Mouse (Mus musculus): ENCODE data around the gene Trim30a.
"Not testable (repeated sequence)": the region's sequence is repeated elsewhere in the genome, so short reads cannot be mapped to it uniquely, and the experiment has no call there.

Gene Trim30a

GRCm38 (mm10) chr7:104465065-104465744 lies at the start of gene Trim30a:
TSS of gene Trim30a (minus strand) at chr7:104465193.
- Histone ChIP-seq H3K36me3 (ENCODE audit: control insufficient read depth, insufficient read depth, low read length, poor library complexity, severe bottlenecking) (no peaks in the 10 kb centered on the region), H3K27me3 (ENCODE audit: control insufficient read depth, insufficient read depth, low read length, poor library complexity, severe bottlenecking) (no peaks in the 10 kb centered on the region)
- DNase-seq (ENCODE audit: low read depth, low spot score) = peak; percentile 71

GRCm38 (mm10) chr7:104507421-104508065 lies 42.5 kb upstream of the Trim30a start, which contains the start of gene Trim30d:
TSS of gene Trim30d (minus strand) at chr7:104507849.
- H3K27me3 ChIP-seq (ENCODE audit: control insufficient read depth, insufficient read depth, low read length, poor library complexity, severe bottlenecking); H3K36me3 ChIP-seq (ENCODE audit: control insufficient read depth, insufficient read depth, low read length, poor library complexity, severe bottlenecking): not testable (repeated sequence)
- DNase-seq (ENCODE audit: low read depth, low spot score) = peak; percentile 64

DNA sequence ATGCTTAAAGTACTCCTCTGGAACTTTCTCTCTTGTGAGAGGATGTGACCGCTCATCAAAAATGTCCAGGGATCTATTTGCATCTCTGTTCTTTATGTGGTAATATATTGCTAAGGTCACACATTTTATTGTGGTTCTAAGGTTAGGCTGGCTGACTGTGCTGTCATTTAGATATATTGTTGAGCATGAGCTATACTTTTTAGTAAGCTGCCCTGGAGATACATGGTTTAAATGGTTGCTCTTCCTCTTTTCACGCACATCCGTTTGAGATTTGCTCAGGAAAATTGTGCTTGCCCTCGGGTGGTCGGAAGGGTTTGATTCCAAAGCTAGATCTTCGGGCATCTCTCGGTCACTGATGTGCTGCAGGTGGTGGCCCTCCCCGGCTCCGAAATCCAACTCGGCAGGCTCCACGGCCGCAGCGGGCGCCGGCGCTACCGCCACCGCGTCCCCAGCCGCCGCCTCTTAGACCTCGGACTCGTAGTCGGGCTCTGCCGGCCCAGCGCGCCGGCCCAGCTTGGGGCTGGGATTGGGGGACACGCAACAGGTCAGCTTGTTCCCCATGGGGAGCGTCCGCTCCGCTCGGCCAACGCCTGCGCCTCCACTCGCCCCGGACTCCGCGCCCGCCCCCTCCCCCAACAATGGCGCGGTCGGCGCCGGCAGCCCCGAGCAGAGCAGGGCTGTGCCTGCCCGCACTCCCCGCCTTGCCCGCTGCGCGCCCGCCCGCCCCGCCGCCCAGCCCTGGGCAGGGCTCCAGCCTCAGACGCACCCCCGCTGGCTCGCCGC lies 36.8 kb upstream of the Trim30a start:
- Histone ChIP-seq H3K36me3 (ENCODE audit: control insufficient read depth, insufficient read depth, low read length, poor library complexity, severe bottlenecking) (no peaks in the 10 kb centered on the region), H3K27me3 (ENCODE audit: control insufficient read depth, insufficient read depth, low read length, poor library complexity, severe bottlenecking) (no peaks in the 10 kb centered on the region)
- peak; percentile 29 for DNase-seq (ENCODE audit: low read depth, low spot score)

DNA sequence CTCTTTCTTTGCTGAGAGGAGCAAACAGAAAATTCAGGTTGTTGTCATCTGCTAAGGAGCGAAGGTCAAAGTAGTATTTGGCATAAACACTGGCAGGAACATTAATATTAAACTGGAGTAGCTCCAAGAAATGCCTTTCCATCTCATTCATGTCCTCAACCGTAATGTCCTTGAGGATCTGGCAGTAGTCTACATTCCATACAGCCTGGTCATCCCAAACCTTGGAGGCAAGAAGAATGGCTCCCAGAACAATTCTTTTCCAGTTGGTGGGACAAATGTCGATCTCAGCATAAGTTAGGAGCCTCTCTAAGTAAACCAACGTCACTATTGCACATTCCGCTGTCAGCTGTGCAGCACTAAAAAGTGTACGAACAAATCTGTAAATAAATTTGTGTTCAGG lies 36.2 kb upstream of the Trim30a start:
- H3K36me3 ChIP-seq (ENCODE audit: control insufficient read depth, insufficient read depth, low read length, poor library complexity, severe bottlenecking); DNase-seq (ENCODE audit: low read depth, low spot score); H3K27me3 ChIP-seq (ENCODE audit: control insufficient read depth, insufficient read depth, low read length, poor library complexity, severe bottlenecking): not testable (repeated sequence)

- H3K27me3 ChIP-seq (ENCODE audit: control insufficient read depth, insufficient read depth, low read length, poor library complexity, severe bottlenecking); DNase-seq (ENCODE audit: low read depth, low spot score); H3K36me3 ChIP-seq (ENCODE audit: control insufficient read depth, insufficient read depth, low read length, poor library complexity, severe bottlenecking): not testable (repeated sequence)
Observed at GRCm38 (mm10) chr7:104499464-104499863, 34.5 kb upstream of the Trim30a start.

GRCm38 (mm10) chr7:104445961-104446645 lies 18.9 kb downstream of the Trim30a start:
- DNase-seq (ENCODE audit: low read depth, low spot score) = peak; percentile 87
- no peaks in the 10 kb centered on the region for H3K27me3 ChIP-seq (ENCODE audit: control insufficient read depth, insufficient read depth, low read length, poor library complexity, severe bottlenecking)
- H3K36me3 ChIP-seq (ENCODE audit: control insufficient read depth, insufficient read depth, low read length, poor library complexity, severe bottlenecking) = peaks cover 6% of the 10 kb centered on the region

DNA sequence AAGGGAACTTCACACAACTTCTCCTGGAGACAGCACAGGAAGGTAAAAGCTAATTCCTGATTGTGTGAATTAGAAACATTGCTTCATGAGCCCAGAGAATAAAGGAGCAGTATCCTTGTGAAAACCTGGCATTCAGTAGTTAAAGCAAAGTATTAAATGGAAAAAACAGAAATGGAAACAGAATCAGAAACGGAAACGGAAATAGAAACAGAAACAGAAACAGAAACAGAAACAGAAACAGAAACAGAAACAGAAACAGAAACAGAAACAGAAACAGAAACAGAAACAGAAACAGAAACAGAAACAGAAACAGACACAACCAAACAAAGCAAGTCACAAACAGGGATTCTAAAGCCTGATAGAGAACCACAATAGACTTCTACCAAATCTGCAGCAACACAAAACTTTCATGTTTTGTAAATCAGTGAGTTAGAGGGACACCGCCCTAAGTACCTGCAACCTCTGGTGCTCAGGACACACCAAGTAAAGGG lies 60.5 kb downstream of the Trim30a start:
- DNase-seq (ENCODE audit: low read depth, low spot score) = peak; percentile 44
- no peaks in the 10 kb centered on the region for H3K27me3 ChIP-seq (ENCODE audit: control insufficient read depth, insufficient read depth, low read length, poor library complexity, severe bottlenecking)
- 0 out of 2 replicates have a peak, but pooled peaks cover 4% of the 10 kb centered on the region for H3K36me3 ChIP-seq (ENCODE audit: control insufficient read depth, insufficient read depth, low read length, poor library complexity, severe bottlenecking)

- no peaks in the 10 kb centered on the region for H3K36me3 ChIP-seq (ENCODE audit: control insufficient read depth, insufficient read depth, low read length, poor library complexity, severe bottlenecking)
- DNase-seq (ENCODE audit: low read depth, low spot score) = no peak
- H3K27me3 ChIP-seq (ENCODE audit: control insufficient read depth, insufficient read depth, low read length, poor library complexity, severe bottlenecking) = no peaks in the 10 kb centered on the region
Observed at GRCm38 (mm10) chr7:104401140-104401539, 63.9 kb downstream of the Trim30a start.

GRCm38 (mm10) chr7:104400698-104401097 lies 64.3 kb downstream of the Trim30a start, which contains the start of gene Trim30c:
TSS of gene Trim30c (minus strand) at chr7:104400837.
- H3K27me3 ChIP-seq (ENCODE audit: control insufficient read depth, insufficient read depth, low read length, poor library complexity, severe bottlenecking) = no peaks in the 10 kb centered on the region
- peak; percentile 40 for DNase-seq (ENCODE audit: low read depth, low spot score)
- H3K36me3 ChIP-seq (ENCODE audit: control insufficient read depth, insufficient read depth, low read length, poor library complexity, severe bottlenecking) = no peaks in the 10 kb centered on the region

DNA sequence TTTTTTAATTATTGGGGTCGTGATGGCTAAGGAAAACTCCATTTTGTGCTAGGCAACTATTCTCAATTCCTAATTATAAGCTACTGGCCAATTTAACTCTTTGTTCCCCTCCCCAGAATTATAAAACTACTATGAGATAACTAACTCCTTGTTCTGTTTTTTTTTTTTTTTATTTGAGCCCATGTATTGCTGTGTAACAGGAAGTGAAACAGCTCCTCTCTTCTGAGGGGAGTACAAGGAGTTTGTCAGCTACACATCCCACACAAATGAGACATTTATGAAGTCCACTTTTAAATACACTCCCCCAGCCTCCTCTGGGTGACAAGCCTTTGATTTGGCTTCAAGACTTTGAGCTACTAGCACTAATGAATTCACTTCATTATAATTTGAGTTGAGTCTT lies 66.5 kb downstream of the Trim30a start:
- no peaks in the 10 kb centered on the region for H3K27me3 ChIP-seq (ENCODE audit: control insufficient read depth, insufficient read depth, low read length, poor library complexity, severe bottlenecking)
- DNase-seq (ENCODE audit: low read depth, low spot score) = peak; percentile 51
- no peaks in the 10 kb centered on the region for H3K36me3 ChIP-seq (ENCODE audit: control insufficient read depth, insufficient read depth, low read length, poor library complexity, severe bottlenecking)

GRCm38 (mm10) chr7:104369736-104370414 lies 95.1 kb downstream of the Trim30a start, which contains the start of gene Trim30b:
TSS of gene Trim30b (minus strand) at chr7:104369884.
- Histone ChIP-seq H3K36me3 (ENCODE audit: control insufficient read depth, insufficient read depth, low read length, poor library complexity, severe bottlenecking) (peaks cover 3% of the 10 kb centered on the region; the same call in 1 of the 2 replicates), H3K27me3 (ENCODE audit: control insufficient read depth, insufficient read depth, low read length, poor library complexity, severe bottlenecking) (no peaks in the 10 kb centered on the region)
- DNase-seq (ENCODE audit: low read depth, low spot score) = peak; percentile 89

DNA sequence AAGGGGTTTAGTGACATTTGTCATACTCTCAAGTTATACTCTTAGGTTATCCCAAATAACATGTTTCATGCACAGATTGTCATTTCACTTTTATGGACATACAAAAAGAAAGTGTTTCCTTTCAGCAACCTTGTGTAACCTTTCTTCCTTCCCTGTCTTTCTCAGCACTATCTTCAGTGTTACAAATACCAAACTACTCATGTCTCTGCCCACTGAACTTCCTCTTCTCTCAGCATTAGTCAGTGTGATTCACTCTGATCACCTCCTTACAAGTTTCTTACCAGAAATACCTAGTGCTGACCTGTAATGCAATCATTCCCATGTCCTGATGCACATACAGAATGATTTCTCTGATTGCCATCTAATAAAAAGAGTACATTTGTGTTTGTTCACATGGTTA lies 98.7 kb downstream of the Trim30a start:
- peaks cover 8% of the 10 kb centered on the region; the same call in 1 of the 2 replicates for H3K36me3 ChIP-seq (ENCODE audit: control insufficient read depth, insufficient read depth, low read length, poor library complexity, severe bottlenecking)
- peak; percentile 6 for DNase-seq (ENCODE audit: low read depth, low spot score)
- H3K27me3 ChIP-seq (ENCODE audit: control insufficient read depth, insufficient read depth, low read length, poor library complexity, severe bottlenecking) = no peaks in the 10 kb centered on the region
